Mouse (Mus musculus) liver, embryonic 14.5 days (tissue): Measurements from ENCODE around the gene Lipc.

Experiments
- CTCF ChIP-seq: IDR thresholded peaks from 2 replicates; pipeline ENCODE4 v1.5.1; 2016; ENCODE audit warnings: antibody characterized with exemption, low read depth, control low read depth
- EP300 ChIP-seq: IDR thresholded peaks from 2 replicates; pipeline ENCODE4 v1.6.1; 2016; ENCODE audit warnings: antibody characterized with exemption, low read depth

GRCm38 (mm10) chr9:70947312-70947711, 4.7 kb downstream of the Lipc start:
- no peak for TF ChIP-seq CTCF
- TF ChIP-seq EP300: no peak
